Mouse (Mus musculus): Measurements from ENCODE around the gene Tmem206.
A peak's percentile ranks its signal among the peaks of the same experiment; 100 is the strongest.

Tmem206 gene

GRCm38 (mm10) chr1:191396897-191397849, 71.5 kb downstream of the Tmem206 start:
- peak; percentile 98 to 99 for DNase-seq (ENCODE audit: low spot score in 2 of 2)

Measured in urinary bladder, postnatal 36 days (tissue).